Mouse (Mus musculus) limb, embryonic 13.5 days (tissue): ENCODE data around the gene Taz. TPM values are rescaled to one million over a fixed set of nuclear protein-coding genes. Genes with fewer than 3 reads are reported as not detected.

Source experiments
- ATAC-seq: fragments of 200-750 bp; cut with Nextera tagmentation; 2 replicates; pipeline ENCODE4 v1.8.0; 2017; ENCODE audit warnings: low read depth, moderate number of reproducible peaks, moderate TSS enrichment; ENCODE audit not compliant: low FRiP score
- H3K27ac ChIP-seq: fragments of 300-500 bp; sonication (generic); 2 replicates; pipeline ENCODE4 v1.5.1; 2015; ENCODE audit warnings: inconsistent platforms, mild to moderate bottlenecking, moderate library complexity
- H3K27me3 ChIP-seq: fragments of 300-500 bp; sonication (generic); 2 replicates; pipeline ENCODE4 v1.6.1; 2015; ENCODE audit warnings: mild to moderate bottlenecking, inconsistent platforms
- H3K36me3 ChIP-seq: fragments of 300-500 bp; sonication (generic); 2 replicates; pipeline ENCODE4 v1.6.1; 2015; ENCODE audit warnings: inconsistent platforms, mild to moderate bottlenecking, moderate library complexity
- H3K4me1 ChIP-seq: fragments of 300-500 bp; sonication (generic); 2 replicates; pipeline ENCODE4 v1.6.1; 2015; ENCODE audit warnings: inconsistent platforms
- H3K4me2 ChIP-seq: fragments of 300-500 bp; sonication (generic); replicated peaks from 2 replicates; pipeline ENCODE4 v1.6.1; 2015; ENCODE audit warnings: inconsistent platforms, mild to moderate bottlenecking, moderate library complexity
- H3K4me3 ChIP-seq: fragments of 300-500 bp; sonication (generic); 2 replicates; pipeline ENCODE4 v1.5.1; 2015; ENCODE audit warnings: moderate library complexity, mild to moderate bottlenecking, inconsistent platforms
- H3K9ac ChIP-seq: fragments of 300-500 bp; sonication (generic); 2 replicates; pipeline ENCODE4 v1.6.1; 2015; ENCODE audit warnings: mild to moderate bottlenecking, inconsistent platforms
- H3K9me3 ChIP-seq: fragments of 300-500 bp; sonication (generic); 2 replicates; pipeline ENCODE4 v1.6.1; 2016; ENCODE audit warnings: inconsistent platforms
- WGBS: fragments of 180-500 bp; shearing (Covaris S2); methylation state at CpG from one replicate; pipeline ENCODE4 v1.1.7; 2015; 5-methylcytosine and 5-hydroxymethylcytosine counted together
- polyA plus RNA-seq: library from polyadenylated mRNA; unstranded; fragments of >200 nt; fragmentation: Nextera tagmentation; extraction: Ambion mirVana; gene quantifications from 2 replicates; pipeline ENCODE4 v1.2.1, GENCODE M21; 2015

The Taz gene
- polyA plus RNA-seq, 1 experiment from 2014 or later = 91.0 TPM

- peaks cover 23% of the 10 kb centered on the region for H3K36me3 ChIP-seq
- WGBS = 17% methylated on average over 39 of the region's 39 CpGs
- H3K9me3 ChIP-seq = no peaks in the 10 kb centered on the region
These were observed 27.4 kb upstream of the Taz start, which contains the start of gene Emd for GRCm38 (mm10) chrX:74254153-74254887. Gene Emd (plus strand): TSS chrX:74254687.

DNA sequence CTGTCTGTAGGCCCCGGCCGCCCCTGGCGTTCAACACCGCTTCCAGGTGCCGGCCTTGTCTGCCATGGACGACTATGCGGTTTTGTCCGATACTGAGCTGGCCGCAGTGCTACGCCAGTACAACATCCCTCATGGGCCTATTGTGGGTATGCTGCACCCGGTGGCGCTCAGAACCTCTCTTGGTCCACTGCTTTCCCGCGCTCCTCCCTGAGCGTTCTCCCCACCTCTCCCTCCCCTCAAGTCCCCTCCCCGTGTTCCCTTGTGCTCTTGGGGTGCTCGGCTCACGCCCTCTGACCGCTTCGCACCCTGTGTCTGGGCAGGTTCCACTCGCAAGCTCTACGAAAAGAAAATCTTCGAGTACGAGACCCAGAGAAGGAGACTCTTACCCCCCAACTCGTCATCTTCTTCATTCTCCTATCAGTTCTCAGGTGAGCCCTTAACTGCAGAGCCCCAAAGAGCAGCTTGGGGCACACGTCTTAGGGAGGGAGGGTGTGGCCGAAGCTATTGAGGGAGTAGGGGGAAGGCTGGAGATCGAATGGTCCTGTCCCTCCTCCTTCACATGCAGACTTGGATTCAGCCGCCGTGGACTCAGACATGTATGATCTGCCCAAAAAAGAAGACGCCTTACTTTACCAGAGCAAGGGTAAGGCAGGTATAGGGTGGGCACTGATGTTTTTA lies 26.7 kb upstream of the Taz start:
- H3K27me3 ChIP-seq = no peaks in the 10 kb centered on the region
- peak overlapping the region; percentile 90 for H3K27ac ChIP-seq
- H3K4me3 ChIP-seq = peak overlapping the region; percentile 59
- WGBS = 15% methylated on average over 31 of the region's 31 CpGs
- peak; percentile 63 for ATAC-seq
- peak overlapping the region; percentile 81 for H3K9ac ChIP-seq
- H3K4me2 ChIP-seq = peak overlapping the region; percentile 73
- peaks cover 23% of the 10 kb centered on the region for H3K36me3 ChIP-seq
- peaks cover 5% of the 10 kb centered on the region; the same call in 1 of the 2 replicates for H3K4me1 ChIP-seq
- no peaks in the 10 kb centered on the region for H3K9me3 ChIP-seq

More at GRCm38 (mm10) chrX:74254153-74254887, 27.4 kb upstream of the Taz start, which contains the start of gene Emd:
- Histone ChIP-seq H3K4me1 (peaks cover 5% of the 10 kb centered on the region; the same call in 1 of the 2 replicates), H3K4me3 (peak within 1 kb of the TSS; percentile 59), H3K27ac (peak within 1 kb of the TSS; percentile 90), H3K9ac (peak within 1 kb of the TSS; percentile 81), H3K4me2 (peak within 1 kb of the TSS; percentile 73), H3K27me3 (no peaks in the 10 kb centered on the region)
- ATAC-seq = peak; percentile 97

DNA sequence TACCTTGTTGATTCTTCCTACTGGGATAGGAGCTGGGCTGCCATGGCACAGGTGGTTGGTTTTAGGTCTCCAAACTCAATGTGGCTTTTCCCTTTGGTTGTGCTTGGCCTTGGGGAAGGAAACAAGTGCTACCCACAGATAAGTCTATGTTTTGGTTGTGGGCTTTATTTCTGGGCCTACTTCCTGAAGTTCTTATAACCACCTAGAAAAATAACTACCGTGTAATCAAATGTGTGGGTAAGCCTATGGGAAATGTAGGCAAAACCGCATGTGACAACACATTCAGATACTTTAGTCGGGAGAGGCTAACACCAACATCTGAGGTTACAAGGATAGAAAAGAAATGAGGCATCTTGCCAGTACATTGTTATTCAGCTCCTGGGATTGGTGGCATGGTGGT lies 24.0 kb upstream of the Taz start:
- WGBS = 94% methylated on average over 3 of the region's 3 CpGs
- H3K9me3 ChIP-seq = no peaks in the 10 kb centered on the region
- H3K9ac ChIP-seq = no peak overlapping the region
- H3K4me1 ChIP-seq = peaks cover 5% of the 10 kb centered on the region; the same call in 1 of the 2 replicates
- H3K4me2 ChIP-seq = no peak overlapping the region
- no peak overlapping the region for H3K27ac ChIP-seq
- H3K4me3 ChIP-seq = no peak overlapping the region
- H3K27me3 ChIP-seq = no peaks in the 10 kb centered on the region
- peaks cover 23% of the 10 kb centered on the region for H3K36me3 ChIP-seq
- ATAC-seq = no peak

- Histone ChIP-seq H3K27ac (peak overlapping the region; percentile 96), H3K4me3 (peak overlapping the region; percentile 60), H3K4me2 (peak overlapping the region; percentile 59), H3K36me3 (peaks cover 8% of the 10 kb centered on the region; the same call in 1 of the 2 replicates), H3K9ac (peak overlapping the region; percentile 64), H3K27me3 (no peaks in the 10 kb centered on the region), H3K9me3 (no peaks in the 10 kb centered on the region), H3K4me1 (no peaks in the 10 kb centered on the region)
- ATAC-seq = peak; percentile 7; the same call in 1 of the 2 replicates
- 16% methylated on average over 3 of the region's 3 CpGs for WGBS
These were observed 12.0 kb upstream of the Taz start for GRCm38 (mm10) chrX:74269736-74270061.

GRCm38 (mm10) chrX:74270062-74270901 lies 11.4 kb upstream of the Taz start, which contains the start of gene Rpl10:
Gene Rpl10 (plus strand): TSS chrX:74270812.
- no peaks in the 10 kb centered on the region for H3K4me1 ChIP-seq
- no peaks in the 10 kb centered on the region for H3K9me3 ChIP-seq
- H3K27me3 ChIP-seq = no peaks in the 10 kb centered on the region
- peak within 1 kb of the TSS; percentile 64 for H3K4me2 ChIP-seq
- H3K4me3 ChIP-seq = peak within 1 kb of the TSS; percentile 60
- WGBS = 15% methylated on average over 42 of the region's 42 CpGs
- peak; percentile 95 for ATAC-seq
- peaks cover 8% of the 10 kb centered on the region; the same call in 1 of the 2 replicates for H3K36me3 ChIP-seq
- peak within 1 kb of the TSS; percentile 96 for H3K27ac ChIP-seq
- peak within 1 kb of the TSS; percentile 83 for H3K9ac ChIP-seq

GRCm38 (mm10) chrX:74270902-74271551 lies 10.7 kb upstream of the Taz start:
- peak overlapping the region; percentile 64 for H3K4me2 ChIP-seq
- 16% methylated on average over 27 of the region's 27 CpGs for WGBS
- no peaks in the 10 kb centered on the region for H3K4me1 ChIP-seq
- no peaks in the 10 kb centered on the region for H3K9me3 ChIP-seq
- peak overlapping the region; percentile 74 for H3K27ac ChIP-seq
- peak overlapping the region; percentile 83 for H3K9ac ChIP-seq
- no peaks in the 10 kb centered on the region for H3K27me3 ChIP-seq
- H3K36me3 ChIP-seq = peaks cover 8% of the 10 kb centered on the region; the same call in 1 of the 2 replicates
- ATAC-seq = peak; percentile 1; the same call in 1 of the 2 replicates
- peak overlapping the region; percentile 60 for H3K4me3 ChIP-seq

- Histone ChIP-seq H3K27me3 (no peaks in the 10 kb centered on the region), H3K27ac (no peak overlapping the region), H3K4me1 (no peaks in the 10 kb centered on the region), H3K4me3 (no peak overlapping the region), H3K36me3 (peaks cover 8% of the 10 kb centered on the region; the same call in 1 of the 2 replicates), H3K4me2 (no peak overlapping the region), H3K9me3 (no peaks in the 10 kb centered on the region), H3K9ac (no peak overlapping the region)
- ATAC-seq = no peak
- WGBS = 31% methylated on average over 10 of the region's 10 CpGs
These were observed 8.0 kb upstream of the Taz start for GRCm38 (mm10) chrX:74273422-74274322.

GRCm38 (mm10) chrX:74277916-74278315 lies 3.8 kb upstream of the Taz start:
- Histone ChIP-seq H3K4me3 (no peak overlapping the region), H3K9me3 (no peaks in the 10 kb centered on the region), H3K4me1 (peaks cover 6% of the 10 kb centered on the region; the same call in 1 of the 2 replicates), H3K4me2 (no peak overlapping the region), H3K36me3 (0 out of 2 replicates have a peak, but pooled peaks cover 4% of the 10 kb centered on the region), H3K27ac (no peak overlapping the region), H3K9ac (no peak overlapping the region), H3K27me3 (no peaks in the 10 kb centered on the region)
- WGBS = 71% methylated on average over 8 of the region's 8 CpGs
- ATAC-seq = no peak

- H3K9ac ChIP-seq = peak overlapping the region; percentile 62
- peak overlapping the region; percentile 62 for H3K4me3 ChIP-seq
- peak overlapping the region; percentile 76 for H3K4me2 ChIP-seq
- ATAC-seq = no peak
- 16% methylated on average over 14 of the region's 14 CpGs for WGBS
- H3K27ac ChIP-seq = peak overlapping the region; percentile 69; the same call in 1 of the 2 replicates
- no peaks in the 10 kb centered on the region for H3K36me3 ChIP-seq
- H3K4me1 ChIP-seq = peaks cover 13% of the 10 kb centered on the region
- H3K9me3 ChIP-seq = no peaks in the 10 kb centered on the region
- no peaks in the 10 kb centered on the region for H3K27me3 ChIP-seq
These were observed 526 bp upstream of the Taz start for GRCm38 (mm10) chrX:74281041-74281731.

- peak overlapping the region; percentile 79 for H3K9ac ChIP-seq
- WGBS = 20% methylated on average over 39 of the region's 39 CpGs
- peak overlapping the region; percentile 77 for H3K27ac ChIP-seq
These were observed 831 bp downstream of the Taz start for GRCm38 (mm10) chrX:74282395-74283091.

More at GRCm38 (mm10) chrX:74282395-74283091, 831 bp downstream of the Taz start:
- Histone ChIP-seq H3K27me3 (no peaks in the 10 kb centered on the region), H3K4me3 (peak overlapping the region; percentile 62), H3K4me1 (peaks cover 13% of the 10 kb centered on the region), H3K9me3 (no peaks in the 10 kb centered on the region), H3K36me3 (no peaks in the 10 kb centered on the region), H3K4me2 (peak overlapping the region; percentile 76)
- ATAC-seq = peak; percentile 65
